8 mouse cellular contexts compared by ENCODE assay signal in genomic region chr11:20603066-20603812, GRCm38 (mm10).
DNase-seq lines count a peak whose midpoint lies in the region; ATAC-seq lines count a peak whose summit lies in the region.

No protein-coding gene starts in this region.

- peak; percentile 31 for DNase-seq in gastrocnemius, adult 18-20 months (ENCODE audit: low spot score)
- DNase-seq in gastrocnemius, postnatal 25 days: no peak
- peak; percentile 83 for DNase-seq in embryo, embryonic 11 days
- DNase-seq in heart, postnatal 4 days: peak; percentile 30
- DNase-seq in right cerebral cortex, postnatal 4 days: peak; percentile 22
- no peak for DNase-seq in spleen, postnatal 14 days (ENCODE audit: low spot score in 2 of 2)
- DNase-seq in adrenal gland, postnatal 14 days: no peak

- H3K4me3 ChIP-seq in limb, embryonic 13.5 days: peak overlapping the region; percentile 20

- peak; percentile 76; the same call in 1 of the 2 replicates for ATAC-seq in limb, embryonic 13.5 days (ENCODE audit: low FRiP score, low read depth)

- H3K9ac ChIP-seq in limb, embryonic 13.5 days: no peak overlapping the region

- no peaks in the 10 kb centered on the region for H3K9me3 ChIP-seq in limb, embryonic 13.5 days

- WGBS in limb, embryonic 13.5 days: 26% methylated on average over 24 of the region's 24 CpGs

- H3K4me1 ChIP-seq in limb, embryonic 13.5 days: peaks cover 19% of the 10 kb centered on the region

- H3K27ac ChIP-seq in limb, embryonic 13.5 days: peak overlapping the region; percentile 44; the same call in 1 of the 2 replicates

- H3K4me2 ChIP-seq in limb, embryonic 13.5 days (replicated peaks): peak overlapping the region; percentile 55

- no peaks in the 10 kb centered on the region for H3K36me3 ChIP-seq in limb, embryonic 13.5 days

- H3K27me3 ChIP-seq in limb, embryonic 13.5 days: no peaks in the 10 kb centered on the region

Comparison
In these comparisons a context has a peak if more than half of its experiments do, and no peak if none do; other contexts are left out.
1. DNase-seq: peak in gastrocnemius, adult 18-20 months (single experiment), embryo, embryonic 11 days (single experiment), heart, postnatal 4 days (single experiment) and right cerebral cortex, postnatal 4 days (single experiment); none in gastrocnemius, postnatal 25 days (single experiment), spleen, postnatal 14 days (0 of 2) and adrenal gland, postnatal 14 days (single experiment).